Mouse (Mus musculus): ENCODE data around the gene Pyroxd2. TPM values are rescaled to one million over a fixed set of nuclear protein-coding genes. Genes with fewer than 3 reads are reported as not detected.
"Not testable (repeated sequence)": the region's sequence is repeated elsewhere in the genome, so short reads cannot be mapped to it uniquely, and the experiment has no call there.

The Pyroxd2 gene
- 1 to 10 TPM; 2.9 to 3.1 TPM for total RNA-seq (2021)
- long read RNA-seq, experiment 1, partial matches to known transcripts, result 0 of 4 reads
- long read RNA-seq, experiment 1, other reads (novel, unspliced or antisense), result 4 of 4 reads
- long read RNA-seq, experiment 2, partial matches to known transcripts, result 0 of 2 reads
- long read RNA-seq, experiment 2, other reads (novel, unspliced or antisense), result 1 of 2 reads

DNA sequence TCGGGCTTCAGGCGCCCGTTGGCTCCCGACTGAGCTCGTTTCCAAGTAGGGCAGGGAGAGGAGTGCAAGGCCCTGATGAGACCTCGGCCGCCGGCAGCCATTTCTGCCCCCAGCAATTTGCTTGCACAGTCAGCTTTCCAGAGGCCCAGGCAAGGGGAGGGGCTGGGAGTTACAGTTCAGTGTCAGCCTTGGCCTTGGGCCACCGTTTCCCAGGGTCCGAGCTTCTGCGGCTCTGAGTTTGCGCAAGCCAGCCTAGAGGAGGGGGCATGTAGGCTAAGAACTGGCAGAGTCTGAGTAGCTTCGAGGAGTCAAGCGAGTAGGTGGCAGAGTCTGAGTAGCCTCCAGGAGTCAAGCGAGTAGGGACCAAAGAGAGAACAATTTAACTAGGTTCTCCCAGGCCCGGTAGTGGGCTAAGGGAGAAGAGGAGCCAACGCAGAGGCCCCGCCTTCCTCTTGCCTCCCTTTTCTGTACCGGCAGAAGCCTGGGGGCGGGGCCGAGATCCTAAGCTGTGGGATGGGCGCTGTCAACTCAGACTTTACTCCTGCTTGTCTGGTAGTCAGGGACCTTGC lies at the start of gene Pyroxd2:
TSS of gene Pyroxd2 (minus strand) at position 413 of the 569 bp plus-strand sequence.
- intact Hi-C loops (cut with DNase I), result no loop called here
- no peak for TF ChIP-seq CTCF (IDR thresholded peaks at IDR 0.05)
- Histone ChIP-seq H3K27ac (peak within 1 kb of the TSS; percentile 45; the same call in 1 of the 2 replicates), H3K4me3 (peak within 1 kb of the TSS; percentile 24)
- peak; percentile 40 to 49 for DNase-seq (ENCODE audit: extremely low spot score in 1 of 2, low spot score in 2 of 2)

DNA sequence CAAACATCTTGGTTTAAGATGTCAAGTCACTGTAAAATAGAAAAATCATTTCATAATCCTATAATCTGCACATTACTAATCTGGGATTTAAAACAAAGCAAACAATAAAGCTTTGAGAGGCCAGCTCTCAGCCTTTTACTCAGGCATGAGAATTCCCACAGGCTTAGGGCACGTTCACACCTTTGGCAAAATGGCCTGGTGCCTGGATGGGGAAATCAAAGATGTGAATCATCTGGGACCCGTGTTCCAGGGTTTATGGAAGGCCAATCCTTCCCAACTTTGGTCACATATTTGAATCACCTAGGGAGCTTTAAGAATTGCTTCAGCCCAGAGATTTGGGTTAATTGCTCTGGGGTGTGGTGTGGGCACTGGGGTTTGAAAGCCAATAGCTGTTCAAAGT lies 45.3 kb upstream of the Pyroxd2 start:
- no peak for TF ChIP-seq CTCF (IDR thresholded peaks at IDR 0.05)
- no peak for DNase-seq (ENCODE audit: extremely low spot score in 1 of 2, low spot score in 2 of 2)
- Histone ChIP-seq H3K27ac (no peak overlapping the region), H3K4me3 (no peak overlapping the region)
- intact Hi-C loops (cut with DNase I), result loop anchor here (5.0 kb wide), 1 partner anchor 679 kb away; no protein-coding TSS in a partner anchor

DNA sequence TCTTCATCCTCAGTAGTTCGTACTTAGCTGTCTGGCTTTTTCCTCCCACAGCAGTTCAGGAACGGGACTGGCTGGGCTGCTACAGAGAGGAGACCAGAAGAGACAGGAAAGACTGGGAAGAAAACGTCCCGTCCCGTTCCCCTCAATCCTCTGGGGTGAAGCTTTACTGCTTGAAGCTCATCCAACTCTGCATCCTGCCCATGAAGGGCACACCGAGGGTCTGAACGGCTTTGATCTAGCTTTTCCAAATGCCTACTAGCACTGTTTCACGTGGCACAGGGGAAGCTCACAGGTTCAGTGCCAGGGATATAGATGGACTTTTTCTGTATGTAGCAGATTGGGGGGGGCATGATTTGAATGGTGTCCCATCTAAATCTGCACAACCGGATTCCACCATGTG lies 43.2 kb upstream of the Pyroxd2 start:
- TF ChIP-seq CTCF (IDR thresholded peaks at IDR 0.05), result no peak
- intact Hi-C loops (cut with DNase I), result loop anchor here (1.0 to 5.0 kb wide), 4 partner anchors 231 to 682 kb away; no protein-coding TSS in a partner anchor
- no peak overlapping the region for H3K27ac ChIP-seq
- H3K4me3 ChIP-seq, result peak overlapping the region; percentile 51
- no peak for DNase-seq (ENCODE audit: extremely low spot score in 1 of 2, low spot score in 2 of 2)

DNA sequence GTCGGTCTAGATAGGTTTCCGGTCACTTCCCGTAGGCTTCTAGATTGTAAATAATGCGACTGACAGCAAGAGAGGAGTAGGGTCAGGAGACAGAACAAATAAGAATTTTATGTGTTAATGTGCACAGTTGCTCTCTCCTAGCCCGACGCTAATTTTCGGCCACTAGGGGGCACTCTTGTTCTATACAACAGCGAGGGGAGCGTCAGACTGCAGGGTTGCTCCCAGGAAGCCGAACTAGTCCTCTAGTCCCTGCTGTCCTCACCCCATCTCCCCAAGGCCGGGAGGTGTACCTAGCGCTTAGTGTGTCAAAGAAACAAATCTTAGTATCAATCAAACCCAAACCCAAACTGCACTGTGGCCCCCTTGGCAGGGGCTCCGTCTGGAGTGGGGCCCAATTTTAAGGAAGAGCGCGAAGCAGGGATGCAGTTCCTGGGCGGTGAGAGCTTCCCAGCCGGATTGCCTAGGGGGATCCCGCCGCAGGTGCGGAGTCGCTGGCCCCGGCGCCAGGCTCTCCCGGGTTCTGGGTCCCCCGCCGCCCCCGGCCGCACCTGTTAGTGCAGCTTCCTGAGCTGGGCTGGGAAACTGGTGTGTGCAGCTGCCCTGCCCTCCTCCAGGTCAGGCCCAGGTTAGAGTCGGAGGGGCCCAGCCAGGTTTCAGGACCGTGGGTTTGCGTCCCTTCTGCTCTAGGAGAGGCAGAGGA lies 42.5 kb upstream of the Pyroxd2 start:
- peak; percentile 88 for TF ChIP-seq CTCF (IDR thresholded peaks at IDR 0.05)
- DNase-seq (ENCODE audit: extremely low spot score in 1 of 2, low spot score in 2 of 2), result peak; percentile 86 to 93
- Histone ChIP-seq H3K27ac (no peak overlapping the region), H3K4me3 (peak overlapping the region; percentile 51)
- intact Hi-C loops (cut with DNase I), result loop anchor here (1.0 to 5.0 kb wide), 4 partner anchors 232 to 682 kb away; no protein-coding TSS in a partner anchor

DNA sequence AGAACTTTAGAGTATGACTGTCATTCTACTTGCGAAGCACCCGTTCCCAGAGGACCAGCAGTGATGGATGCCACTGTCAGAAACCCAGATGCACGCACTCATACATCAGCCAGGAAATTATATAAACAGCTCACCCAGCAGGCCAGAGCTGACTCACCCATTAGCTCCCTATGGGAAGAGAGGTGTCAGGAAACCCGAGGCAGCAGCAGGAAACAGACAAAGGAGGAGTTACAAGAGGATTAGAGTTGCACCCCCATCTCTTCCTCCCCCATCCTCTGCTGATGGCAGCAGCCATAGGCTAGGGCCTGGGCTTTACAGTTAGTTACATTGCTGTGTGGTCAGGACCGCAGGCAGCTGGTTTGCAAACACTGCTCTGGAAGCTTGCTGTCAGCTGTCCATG lies 35.7 kb upstream of the Pyroxd2 start:
- Histone ChIP-seq H3K4me3 (no peak overlapping the region), H3K27ac (no peak overlapping the region)
- no peak for DNase-seq (ENCODE audit: extremely low spot score in 1 of 2, low spot score in 2 of 2)
- no peak for TF ChIP-seq CTCF (IDR thresholded peaks at IDR 0.05)
- intact Hi-C loops (cut with DNase I), result no loop called here

DNA sequence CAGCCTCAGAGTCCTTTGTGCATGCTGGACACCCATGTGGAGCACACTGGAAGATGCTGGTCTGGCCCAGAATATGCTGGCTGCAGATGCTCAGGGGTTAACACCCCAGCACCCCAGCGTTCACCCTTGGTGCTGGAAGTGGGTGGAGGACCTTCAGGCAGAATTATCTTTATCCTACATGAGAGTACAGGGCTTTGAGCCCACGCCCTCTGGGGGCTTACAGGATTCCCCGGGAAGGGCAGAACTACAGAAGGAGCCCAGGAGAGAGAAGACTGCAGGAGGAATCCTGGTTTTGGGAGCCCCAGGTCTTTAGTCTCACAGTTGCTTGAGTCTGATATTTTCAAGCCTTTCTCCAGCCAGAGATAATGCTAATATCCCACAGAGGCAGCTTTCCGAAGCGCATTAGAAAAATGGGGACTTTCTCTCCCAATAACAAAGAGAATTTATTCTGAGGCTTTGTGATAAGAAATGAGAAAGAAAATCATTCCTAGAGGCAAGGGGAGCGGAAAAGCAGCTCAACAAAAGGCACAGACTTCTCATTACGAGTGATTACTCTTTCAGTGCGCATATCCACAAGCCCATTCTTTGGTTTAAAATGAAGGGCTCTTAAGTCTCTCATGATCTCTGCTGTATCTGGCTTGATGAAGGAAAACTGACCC lies 33.1 kb upstream of the Pyroxd2 start:
- H3K4me3 ChIP-seq, result no peak overlapping the region
- H3K27ac ChIP-seq, result no peak overlapping the region
- TF ChIP-seq CTCF (IDR thresholded peaks at IDR 0.05), result no peak
- intact Hi-C loops (cut with DNase I), result no loop called here
- DNase-seq (ENCODE audit: extremely low spot score in 1 of 2, low spot score in 2 of 2), result no peak

DNA sequence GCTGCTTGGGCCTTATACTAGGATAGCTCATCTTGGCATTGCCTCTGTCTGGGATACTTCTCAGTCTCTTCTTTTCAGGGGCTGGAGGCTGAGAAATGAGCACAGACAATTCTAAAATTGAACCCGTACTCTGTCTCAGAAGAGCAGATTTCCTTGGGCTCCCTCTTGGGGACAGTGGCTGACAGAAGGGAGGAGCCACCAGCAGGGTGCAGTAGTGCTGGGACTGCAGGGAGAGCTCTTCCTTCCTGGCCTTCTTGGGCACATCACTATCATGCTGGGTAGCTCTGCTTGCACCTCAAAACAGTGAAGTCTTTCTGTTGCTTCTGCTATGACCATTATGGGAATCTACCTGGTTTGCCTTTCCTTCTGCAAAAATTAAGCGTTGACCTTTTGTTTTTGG lies 32.6 kb upstream of the Pyroxd2 start:
- TF ChIP-seq CTCF (IDR thresholded peaks at IDR 0.05), result peak; percentile 34
- H3K27ac ChIP-seq, result no peak overlapping the region

DNA sequence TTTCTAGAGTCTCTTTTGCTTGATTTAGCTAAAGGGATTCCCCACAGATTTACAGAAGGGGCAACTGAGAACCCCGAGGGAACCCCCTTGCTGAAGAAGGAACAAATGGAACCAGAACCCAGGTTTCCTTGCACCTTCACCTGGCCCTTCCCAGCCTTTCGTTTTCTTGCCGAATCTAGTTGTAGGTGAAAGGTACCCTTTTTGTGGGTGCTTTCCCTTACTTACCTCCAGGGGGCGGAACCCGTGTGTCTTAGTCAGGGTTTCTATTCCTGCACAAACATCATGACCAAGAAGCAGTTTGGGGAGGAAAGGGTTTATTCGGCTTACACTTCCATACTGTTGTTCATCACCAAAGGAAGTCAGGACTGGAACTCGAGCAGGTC lies 27.6 kb upstream of the Pyroxd2 start:
- DNase-seq (ENCODE audit: extremely low spot score in 1 of 2, low spot score in 2 of 2); intact Hi-C loops (cut with DNase I): not testable (repeated sequence)
- peak overlapping the region; percentile 71 for H3K4me3 ChIP-seq
- peak overlapping the region; percentile 94 for H3K27ac ChIP-seq

More for the DNA sequence above, 32.6 kb upstream of the Pyroxd2 start:
- no peak overlapping the region for H3K4me3 ChIP-seq
- intact Hi-C loops (cut with DNase I), result no loop called here
- no peak for DNase-seq (ENCODE audit: extremely low spot score in 1 of 2, low spot score in 2 of 2)

DNA sequence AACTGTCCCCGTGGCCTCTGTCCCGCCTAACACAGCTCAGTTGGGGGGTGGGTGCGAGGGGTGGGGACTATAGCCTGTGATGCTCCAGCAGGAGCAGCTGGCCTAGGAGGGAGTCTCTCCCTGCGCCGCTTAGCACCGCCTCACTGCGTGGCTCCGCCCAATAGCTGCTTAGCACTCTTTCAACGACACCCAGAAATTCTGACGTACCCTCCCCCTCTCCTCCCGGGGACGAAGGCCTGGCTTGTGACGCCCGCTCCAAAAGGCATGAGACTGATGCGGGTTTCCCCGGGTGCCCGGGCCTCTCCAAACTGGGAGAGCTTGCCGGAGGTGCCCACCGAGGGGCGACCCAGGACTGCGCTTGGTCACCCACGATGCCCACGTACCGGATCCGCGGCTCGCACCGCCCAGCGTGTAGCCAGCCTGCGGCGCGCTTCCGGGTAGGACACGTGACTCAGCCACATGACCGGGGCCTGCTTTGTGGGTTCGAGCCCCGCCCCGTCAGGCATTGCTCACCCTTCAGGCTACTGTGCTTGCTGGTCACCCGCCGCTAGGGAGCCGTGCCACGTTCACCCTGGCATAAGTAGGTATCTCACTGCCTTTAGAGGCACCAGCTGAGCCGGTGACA lies 27.1 kb upstream of the Pyroxd2 start, which contains the start of gene Hps1:
TSS of gene Hps1 (minus strand) at position 448 of the 625 bp plus-strand sequence.
- intact Hi-C loops (cut with DNase I), result loop anchor here (10.0 kb wide), 1 partner anchor 465 kb away; no protein-coding TSS in a partner anchor

DNA sequence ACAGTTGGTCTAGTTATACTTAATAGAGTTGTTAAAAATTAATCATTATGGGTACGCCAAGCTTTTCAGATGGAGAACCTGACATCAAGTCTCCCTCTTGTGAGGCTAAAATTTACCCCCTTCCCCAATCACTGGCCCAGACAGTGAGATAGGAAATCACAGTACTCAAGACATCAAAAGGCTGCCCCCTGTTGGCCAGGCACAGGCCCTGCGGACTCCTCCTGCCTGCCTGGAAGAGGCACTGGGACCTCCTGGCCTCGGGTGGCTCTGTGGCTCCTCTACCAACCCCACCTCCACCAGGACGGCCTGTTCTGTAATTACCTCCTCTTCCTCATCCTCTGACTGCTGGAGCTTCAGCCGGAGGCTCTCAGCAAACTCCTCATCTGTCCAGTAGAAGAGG lies 25.2 kb upstream of the Pyroxd2 start:
- peak in 1 of 2 experiments; percentile 51 for DNase-seq (ENCODE audit: extremely low spot score in 1 of 2, low spot score in 2 of 2)
- no peak overlapping the region for H3K27ac ChIP-seq
- intact Hi-C loops (cut with DNase I), result loop anchor here (10.0 kb wide), 1 partner anchor 463 kb away; no protein-coding TSS in a partner anchor
- TF ChIP-seq CTCF (IDR thresholded peaks at IDR 0.05), result peak; percentile 65
- no peak overlapping the region for H3K4me3 ChIP-seq

More for the DNA sequence above, 27.1 kb upstream of the Pyroxd2 start, which contains the start of gene Hps1:
- TF ChIP-seq CTCF (IDR thresholded peaks at IDR 0.05), result peak; percentile 12
- H3K27ac ChIP-seq, result peak within 1 kb of the TSS; percentile 94
- peak; percentile 87 to 89 for DNase-seq (ENCODE audit: extremely low spot score in 1 of 2, low spot score in 2 of 2)
- H3K4me3 ChIP-seq, result peak within 1 kb of the TSS; percentile 71

DNA sequence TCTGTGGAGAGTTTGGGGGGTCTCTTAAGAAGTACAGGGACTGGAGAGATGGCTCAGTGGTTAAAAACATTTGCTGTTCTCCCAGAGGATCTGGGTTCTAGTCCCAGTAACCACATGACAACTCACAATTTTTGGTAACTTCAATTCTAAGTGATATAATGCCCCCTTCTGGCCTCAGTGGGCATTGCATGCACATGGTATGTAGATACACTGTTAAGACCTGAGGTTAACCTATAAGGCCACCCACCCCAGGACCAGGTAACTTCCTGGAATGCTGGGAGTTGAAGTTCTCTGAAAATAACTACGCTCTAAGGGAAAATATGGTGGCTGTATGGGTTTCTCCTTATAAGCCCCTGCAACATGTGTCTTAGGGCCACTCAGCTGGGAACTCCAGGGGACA lies 24.2 kb upstream of the Pyroxd2 start:
- intact Hi-C loops (cut with DNase I), result loop anchor here (10.0 kb wide), 1 partner anchor 462 kb away; no protein-coding TSS in a partner anchor

More for the DNA sequence above, 24.2 kb upstream of the Pyroxd2 start:
- H3K27ac ChIP-seq, result no peak overlapping the region
- TF ChIP-seq CTCF (IDR thresholded peaks at IDR 0.05), result peak; percentile 49
- H3K4me3 ChIP-seq, result no peak overlapping the region
- no peak for DNase-seq (ENCODE audit: extremely low spot score in 1 of 2, low spot score in 2 of 2)

All from left cerebral cortex, adult 2 months (tissue).